Mouse (Mus musculus): ENCODE measurements around the gene Sdr39u1.

The Sdr39u1 gene

GRCm38 (mm10) chr14:55884166-55884565 lies 15.9 kb downstream of the Sdr39u1 start, which contains the start of gene Cbln3:
Cbln3 (minus strand) TSS chr14:55884392.
- DNase-seq, result peak; percentile 76 to 83

GRCm38 (mm10) chr14:55883663-55884062 lies 16.4 kb downstream of the Sdr39u1 start:
- no peak for DNase-seq

GRCm38 (mm10) chr14:55883149-55883661 lies 16.9 kb downstream of the Sdr39u1 start:
- DNase-seq, result no peak

- peak in 1 of 2 experiments; percentile 42 for DNase-seq
Measured at GRCm38 (mm10) chr14:55882171-55882641, 17.9 kb downstream of the Sdr39u1 start.

- no peak for DNase-seq
Measured at GRCm38 (mm10) chr14:55880982-55881381, 19.1 kb downstream of the Sdr39u1 start.

GRCm38 (mm10) chr14:55879623-55880022 lies 20.5 kb downstream of the Sdr39u1 start:
- DNase-seq, result peak; percentile 91 to 93

- DNase-seq, result peak in 1 of 2 experiments; percentile 36
Measured at GRCm38 (mm10) chr14:55878316-55878940, 21.7 kb downstream of the Sdr39u1 start.

GRCm38 (mm10) chr14:55877469-55878315 lies 22.4 kb downstream of the Sdr39u1 start:
- peak; percentile 32 to 62 for DNase-seq

GRCm38 (mm10) chr14:55873714-55874683 lies 26.1 kb downstream of the Sdr39u1 start:
- DNase-seq, result peak; percentile 87 to 89

GRCm38 (mm10) chr14:55873242-55873713 lies 26.8 kb downstream of the Sdr39u1 start:
- DNase-seq, result peak in 1 of 2 experiments; percentile 28

GRCm38 (mm10) chr14:55872551-55872950 lies 27.5 kb downstream of the Sdr39u1 start:
- DNase-seq, result no peak

- no peak for DNase-seq
Measured at GRCm38 (mm10) chr14:55872039-55872438, 28.1 kb downstream of the Sdr39u1 start.

GRCm38 (mm10) chr14:55869538-55869937 lies 30.6 kb downstream of the Sdr39u1 start:
- no peak for DNase-seq

- DNase-seq, result no peak
Measured at GRCm38 (mm10) chr14:55868230-55869026, 31.7 kb downstream of the Sdr39u1 start.

GRCm38 (mm10) chr14:55866962-55867361 lies 33.1 kb downstream of the Sdr39u1 start:
- peak; percentile 83 to 84 for DNase-seq

- DNase-seq, result peak; percentile 81 to 85
Measured at GRCm38 (mm10) chr14:55863773-55864172, 36.3 kb downstream of the Sdr39u1 start.

- no peak for DNase-seq
Measured at GRCm38 (mm10) chr14:55862970-55863369, 37.1 kb downstream of the Sdr39u1 start.

GRCm38 (mm10) chr14:55862186-55862585 lies 37.9 kb downstream of the Sdr39u1 start:
- no peak for DNase-seq

- DNase-seq, result no peak
Measured at GRCm38 (mm10) chr14:55857588-55857987, 42.5 kb downstream of the Sdr39u1 start.

GRCm38 (mm10) chr14:55855101-55855561 lies 45.0 kb downstream of the Sdr39u1 start:
- DNase-seq, result peak; percentile 70 to 79

Measured in kidney, postnatal 4 days (tissue).